Mouse (Mus musculus) midbrain, embryonic 14.5 days (tissue): Measurements from ENCODE around the gene Aicda. TPM values are rescaled to one million over a fixed set of nuclear protein-coding genes. Genes with fewer than 3 reads are reported as not detected.

Source experiments
- ATAC-seq: fragments of 200-750 bp; cut with Nextera tagmentation; 2 replicates; pipeline ENCODE4 v1.8.0; 2017; ENCODE audit warnings: moderate number of reproducible peaks, moderate library complexity; ENCODE audit not compliant: low FRiP score, low TSS enrichment
- DNase-seq: peaks from one replicate; pipeline ENCODE4 v3.0.0-alpha.2; 2015
- H3K27ac ChIP-seq: fragments of 300-500 bp; sonication (generic); replicated peaks from 2 replicates; pipeline ENCODE4 v1.5.1; 2014; ENCODE audit warnings: mild to moderate bottlenecking, low read depth, low read length, moderate library complexity
- H3K27me3 ChIP-seq: fragments of 300-500 bp; sonication (generic); 2 replicates; pipeline ENCODE4 v1.6.1; 2014; ENCODE audit warnings: low read length, control low read depth, mixed read lengths; ENCODE audit not compliant: control insufficient read depth, insufficient read depth
- H3K36me3 ChIP-seq: fragments of 300-500 bp; sonication (generic); 2 replicates; pipeline ENCODE4 v1.6.1; 2014; ENCODE audit warnings: low read length, control low read depth; ENCODE audit not compliant: control insufficient read depth, insufficient read depth
- H3K4me1 ChIP-seq: fragments of 300-500 bp; sonication (generic); 2 replicates; pipeline ENCODE4 v1.6.1; 2014; ENCODE audit warnings: mild to moderate bottlenecking, antibody characterized with exemption, low read length, control low read depth; ENCODE audit not compliant: control insufficient read depth, insufficient read depth
- H3K4me2 ChIP-seq: fragments of 300-500 bp; sonication (generic); 2 replicates; pipeline ENCODE4 v1.6.1; 2014; ENCODE audit warnings: mild to moderate bottlenecking, low read length, moderate library complexity
- H3K4me3 ChIP-seq: fragments of 300-500 bp; sonication (generic); replicated peaks from 2 replicates; pipeline ENCODE4 v1.5.1; 2014; ENCODE audit warnings: low read depth, low read length
- H3K9ac ChIP-seq: fragments of 300-500 bp; sonication (generic); replicated peaks from 2 replicates; pipeline ENCODE4 v1.6.1; 2014; ENCODE audit warnings: mild to moderate bottlenecking, low read length, moderate library complexity
- H3K9me3 ChIP-seq: fragments of 300-500 bp; sonication (generic); 2 replicates; pipeline ENCODE4 v1.6.1; 2016; ENCODE audit warnings: low read length, control low read depth, mixed read lengths; ENCODE audit not compliant: control insufficient read depth
- WGBS: fragments of 180-500 bp; shearing (Covaris S2); extraction: QIAGEN DNeasy Blood & Tissue Kit; methylation state at CpG from one replicate; pipeline ENCODE4 v1.1.7; 2014; 5-methylcytosine and 5-hydroxymethylcytosine counted together
- polyA plus RNA-seq: library from polyadenylated mRNA; unstranded; fragments of >200 nt; fragmentation: Nextera tagmentation; extraction: Ambion mirVana; gene quantifications from 2 replicates; pipeline ENCODE4 v1.2.1, GENCODE M21; 2014

Gene Aicda
- polyA plus RNA-seq, 1 experiment from 2014 or later: 0.95 TPM

DNA sequence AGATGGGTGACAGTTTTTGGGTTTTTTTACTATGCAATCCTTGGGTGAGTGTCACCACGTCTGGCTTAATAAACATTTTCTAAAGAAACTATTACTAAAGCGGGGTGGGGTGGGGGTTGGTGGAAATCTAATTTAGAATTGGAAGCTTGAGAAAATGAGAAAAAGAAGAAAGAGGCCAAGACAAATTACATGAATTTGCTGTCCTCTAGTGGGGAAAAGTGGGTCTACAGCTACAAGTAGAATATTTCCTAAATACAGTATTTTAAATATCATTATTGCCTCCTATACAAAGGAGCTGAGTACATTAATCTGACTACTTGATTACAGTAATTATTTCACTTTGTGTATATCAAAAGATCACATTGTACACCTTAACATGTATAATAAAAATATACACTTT, 34.2 kb upstream of the Aicda start:
- Histone ChIP-seq H3K4me2 (no peak overlapping the region), H3K27ac (no peak overlapping the region), H3K4me1 (no peaks in the 10 kb centered on the region), H3K27me3 (no peaks in the 10 kb centered on the region), H3K4me3 (no peak overlapping the region), H3K9me3 (no peaks in the 10 kb centered on the region), H3K9ac (no peak overlapping the region), H3K36me3 (no peaks in the 10 kb centered on the region)
- WGBS: 31% methylated on average over 2 of the region's 2 CpGs
- ATAC-seq (no peak), DNase-seq (peak; percentile 80)

DNA sequence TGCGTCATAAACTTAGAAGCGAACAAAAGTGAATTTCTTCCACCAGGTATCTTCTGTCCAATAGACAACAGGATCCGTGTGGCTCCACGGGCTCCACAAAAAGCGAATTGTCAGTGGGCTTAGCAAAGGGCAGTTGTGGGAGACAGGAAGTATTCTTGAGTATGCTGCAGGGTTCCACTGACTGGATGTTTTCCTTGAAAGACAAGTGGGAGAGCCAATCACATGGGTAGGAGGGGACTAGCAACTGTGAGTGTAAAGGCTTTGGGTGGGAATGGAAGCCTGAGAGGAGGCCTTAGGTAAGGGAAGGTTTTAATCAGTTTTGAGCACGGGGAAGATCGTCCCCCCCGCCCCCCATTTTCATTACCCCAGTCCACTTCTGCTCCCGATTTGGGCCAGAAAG, 31.0 kb upstream of the Aicda start:
- Histone ChIP-seq H3K27ac (no peak overlapping the region), H3K9ac (no peak overlapping the region), H3K4me2 (peak overlapping the region; percentile 27; the same call in 1 of the 2 replicates), H3K9me3 (no peaks in the 10 kb centered on the region), H3K36me3 (no peaks in the 10 kb centered on the region), H3K4me1 (no peaks in the 10 kb centered on the region), H3K27me3 (no peaks in the 10 kb centered on the region), H3K4me3 (no peak overlapping the region)
- peak; percentile 86 for ATAC-seq
- DNase-seq: peak; percentile 83
- whole genome bisulfite sequencing: 70% methylated on average over 9 of the region's 9 CpGs

DNA sequence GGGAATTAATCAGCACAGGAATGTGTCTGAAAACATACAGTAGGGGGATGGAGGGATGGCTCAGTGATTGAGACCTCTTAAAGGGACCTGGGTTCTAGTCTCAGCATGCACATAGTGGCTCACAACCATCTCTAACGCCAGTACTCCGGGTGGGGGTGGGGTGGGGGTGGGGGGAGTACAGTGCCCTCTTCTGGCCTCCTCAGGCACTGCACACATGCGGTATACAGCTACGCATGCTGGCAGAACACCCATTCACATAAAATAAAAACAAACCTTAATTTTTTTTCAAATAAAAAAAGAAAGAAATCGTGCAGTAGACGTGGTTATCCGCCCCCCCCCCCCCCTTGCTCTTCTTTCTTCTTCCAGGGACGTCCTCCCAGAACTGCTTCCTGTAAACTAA, 30.3 kb upstream of the Aicda start:
- Histone ChIP-seq H3K36me3 (no peaks in the 10 kb centered on the region), H3K9me3 (no peaks in the 10 kb centered on the region), H3K4me3 (no peak overlapping the region), H3K27ac (no peak overlapping the region), H3K4me1 (no peaks in the 10 kb centered on the region), H3K4me2 (no peak overlapping the region), H3K9ac (no peak overlapping the region), H3K27me3 (no peaks in the 10 kb centered on the region)
- 84% methylated on average over 8 of the region's 8 CpGs for WGBS
- ATAC-seq (no peak), DNase-seq (no peak)

DNA sequence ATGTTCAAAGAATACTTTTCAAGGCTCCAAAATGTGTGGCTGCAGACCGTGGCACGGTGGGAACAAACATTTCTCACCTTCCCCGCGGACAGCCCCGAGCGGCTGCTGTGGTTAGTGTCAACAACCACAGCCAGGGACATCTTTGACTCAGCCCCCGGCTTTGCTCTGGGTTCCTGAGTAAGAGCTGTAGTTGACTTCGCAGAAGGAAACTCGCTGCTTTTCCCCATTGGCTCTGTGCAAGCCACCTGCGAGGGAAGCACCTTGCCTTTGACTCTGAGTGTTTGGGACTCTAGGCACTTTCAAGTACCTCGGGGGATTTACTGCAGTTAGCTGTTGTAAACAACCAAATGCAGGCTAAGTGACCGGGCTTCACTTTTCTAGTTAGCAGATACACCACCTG, 26.0 kb upstream of the Aicda start:
- no peak for DNase-seq
- Histone ChIP-seq H3K9ac (no peak overlapping the region), H3K27ac (no peak overlapping the region), H3K4me3 (no peak overlapping the region), H3K4me2 (no peak overlapping the region), H3K27me3 (no peaks in the 10 kb centered on the region), H3K9me3 (no peaks in the 10 kb centered on the region), H3K4me1 (no peaks in the 10 kb centered on the region), H3K36me3 (no peaks in the 10 kb centered on the region)
- ATAC-seq: no peak
- 79% methylated on average over 12 of the region's 12 CpGs for WGBS

DNA sequence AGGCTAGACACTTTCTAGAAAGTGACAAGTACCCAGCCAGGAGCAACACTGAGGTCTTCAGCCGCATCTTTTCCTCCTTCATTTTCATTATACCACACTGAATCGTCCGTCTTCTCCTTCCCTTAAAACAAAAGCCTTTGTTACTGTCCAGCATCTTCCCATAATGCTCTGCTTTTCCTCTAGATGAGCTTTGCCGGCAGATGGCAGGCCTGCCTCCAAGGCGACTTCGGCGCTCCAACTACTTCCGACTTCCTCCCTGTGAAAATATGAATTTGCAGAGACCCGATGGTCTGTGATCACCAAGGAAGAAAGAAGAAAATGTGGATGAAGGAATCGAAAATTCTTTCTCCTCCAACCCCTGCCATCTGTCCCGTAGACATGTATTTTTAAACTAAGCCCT, 25.5 kb upstream of the Aicda start:
- H3K4me3 ChIP-seq: no peak overlapping the region
- ATAC-seq (no peak), DNase-seq (no peak)
- H3K9ac ChIP-seq: no peak overlapping the region
- no peaks in the 10 kb centered on the region for H3K9me3 ChIP-seq
- H3K4me1 ChIP-seq: no peaks in the 10 kb centered on the region
- no peak overlapping the region for H3K27ac ChIP-seq
- H3K36me3 ChIP-seq: no peaks in the 10 kb centered on the region
- no peak overlapping the region for H3K4me2 ChIP-seq
- 79% methylated on average over 11 of the region's 11 CpGs for WGBS
- H3K27me3 ChIP-seq: no peaks in the 10 kb centered on the region

DNA sequence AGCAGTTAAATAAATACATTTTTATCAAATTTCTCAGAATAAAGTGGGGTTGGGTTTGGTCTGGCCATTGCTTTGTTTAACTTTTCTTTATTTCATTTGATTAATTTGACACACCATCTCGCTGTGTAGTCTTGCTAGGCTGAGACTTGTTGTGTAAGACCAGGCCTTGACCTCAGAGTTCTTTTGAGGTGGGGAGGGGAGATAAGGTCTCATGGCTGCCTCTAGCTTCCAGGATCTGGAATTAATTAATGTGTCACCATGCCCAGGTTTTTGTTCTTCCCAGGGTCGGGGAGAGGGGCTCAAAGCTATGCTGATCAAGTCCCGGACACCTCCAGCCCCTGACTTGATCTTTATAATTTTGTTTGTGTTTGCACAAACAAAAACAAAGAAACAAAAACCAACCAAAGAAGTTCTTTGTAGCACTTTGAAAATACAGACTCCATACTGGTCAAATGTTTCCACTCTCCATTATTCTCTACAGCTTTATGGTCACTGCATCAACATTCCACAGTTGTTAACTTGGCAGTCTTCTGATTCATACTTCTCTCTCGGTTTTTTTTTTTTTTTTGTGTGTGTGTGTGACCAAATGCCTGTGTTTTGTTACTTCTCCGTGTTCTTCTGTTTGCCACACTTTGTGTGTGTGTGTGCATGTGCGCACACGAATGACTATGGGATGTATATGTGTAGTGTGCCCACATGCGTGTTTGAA, 22.0 kb upstream of the Aicda start:
- H3K27me3 ChIP-seq: no peaks in the 10 kb centered on the region
- no peak for DNase-seq
- no peak overlapping the region for H3K27ac ChIP-seq
- H3K9ac ChIP-seq: no peak overlapping the region
- no peaks in the 10 kb centered on the region for H3K4me1 ChIP-seq
- no peak for ATAC-seq
- no peaks in the 10 kb centered on the region for H3K36me3 ChIP-seq
- H3K4me2 ChIP-seq: no peak overlapping the region
- no peak overlapping the region for H3K4me3 ChIP-seq
- no peaks in the 10 kb centered on the region for H3K9me3 ChIP-seq
- 78% methylated on average over 8 of the region's 8 CpGs for WGBS

DNA sequence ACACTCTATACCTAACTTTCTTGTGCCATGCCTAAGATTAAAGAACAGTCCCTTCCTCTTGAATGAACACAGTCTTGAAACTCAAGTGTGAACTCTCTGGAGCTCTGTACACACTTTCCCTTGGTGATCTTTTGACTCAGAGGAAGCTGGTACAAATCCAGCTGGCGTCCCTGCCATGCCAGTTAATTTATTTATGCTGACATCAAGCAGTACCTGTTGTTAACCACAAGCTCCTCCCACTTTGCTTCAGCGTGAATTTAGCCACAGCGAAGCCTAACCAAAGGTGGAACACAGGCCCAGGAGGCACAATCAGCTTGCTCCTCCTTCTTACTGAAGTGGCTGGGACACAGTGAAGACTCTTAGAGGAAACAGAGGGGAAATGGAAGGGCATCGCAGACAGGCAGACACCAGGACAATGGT, 20.7 kb upstream of the Aicda start:
- H3K9me3 ChIP-seq: no peaks in the 10 kb centered on the region
- H3K36me3 ChIP-seq: no peaks in the 10 kb centered on the region
- no peaks in the 10 kb centered on the region for H3K27me3 ChIP-seq
- 7% methylated on average over 4 of the region's 4 CpGs for WGBS
- no peak overlapping the region for H3K27ac ChIP-seq
- H3K4me3 ChIP-seq: 0 out of 2 replicates have a peak overlapping the region, but pooled peaks have one; percentile 13
- ATAC-seq: peak; percentile 14; the same call in 1 of the 2 replicates
- H3K4me2 ChIP-seq: peak overlapping the region; percentile 35; the same call in 1 of the 2 replicates
- H3K4me1 ChIP-seq: no peaks in the 10 kb centered on the region
- peak; percentile 40 for DNase-seq
- no peak overlapping the region; the same call in 1 of the 2 replicates for H3K9ac ChIP-seq

DNA sequence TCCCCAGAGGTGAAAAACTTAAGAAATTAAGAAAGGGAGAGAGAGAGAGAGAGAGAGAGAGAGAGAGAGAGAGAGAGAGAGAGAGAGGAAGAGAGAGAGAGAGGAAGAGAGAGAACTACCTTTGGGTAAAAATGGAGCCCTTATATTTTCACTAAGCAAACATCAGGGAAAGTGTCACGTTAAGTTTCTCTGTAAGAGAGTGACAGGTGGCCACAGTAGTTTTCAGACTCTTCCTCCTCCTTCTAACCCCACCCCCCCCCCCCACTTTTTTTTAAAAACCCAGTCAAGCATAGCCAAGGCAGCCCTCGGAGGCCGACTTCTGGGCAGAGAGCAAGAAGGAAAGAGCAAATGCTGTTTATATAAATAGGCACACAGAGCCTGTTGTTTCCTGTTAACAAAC, 19.6 kb upstream of the Aicda start:
- ATAC-seq (no peak), DNase-seq (no peak)
- 7% methylated on average over 3 of the region's 3 CpGs for WGBS
- H3K27me3 ChIP-seq: no peaks in the 10 kb centered on the region
- no peak overlapping the region for H3K4me3 ChIP-seq
- no peak overlapping the region for H3K9ac ChIP-seq
- no peak overlapping the region for H3K27ac ChIP-seq
- no peaks in the 10 kb centered on the region for H3K4me1 ChIP-seq
- H3K4me2 ChIP-seq: no peak overlapping the region
- no peaks in the 10 kb centered on the region for H3K36me3 ChIP-seq
- no peaks in the 10 kb centered on the region for H3K9me3 ChIP-seq

DNA sequence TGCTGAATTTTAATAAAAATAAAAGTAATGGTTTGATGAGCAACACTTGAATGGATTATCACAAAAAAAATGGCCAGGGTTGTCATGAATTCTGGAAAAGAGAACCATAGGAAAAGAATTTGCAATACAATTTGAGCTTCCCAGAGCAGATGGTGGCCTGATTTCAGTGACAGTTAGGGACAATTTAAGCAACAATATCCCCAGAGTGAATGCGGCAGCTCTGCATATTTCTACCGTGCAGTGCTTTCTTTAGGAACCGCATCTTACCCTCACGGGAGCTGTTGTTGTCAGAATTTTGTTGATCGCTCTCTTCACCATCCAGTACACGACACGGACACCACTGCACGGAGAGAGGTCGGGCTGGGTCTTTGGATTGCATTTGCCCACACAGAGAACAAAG, 14.0 kb upstream of the Aicda start:
- no peak for DNase-seq
- no peak for ATAC-seq

More for the DNA sequence above, 14.0 kb upstream of the Aicda start:
- Histone ChIP-seq H3K4me2 (no peak overlapping the region), H3K4me1 (no peaks in the 10 kb centered on the region), H3K9me3 (no peaks in the 10 kb centered on the region), H3K27ac (no peak overlapping the region), H3K27me3 (no peaks in the 10 kb centered on the region), H3K4me3 (no peak overlapping the region), H3K36me3 (no peaks in the 10 kb centered on the region), H3K9ac (no peak overlapping the region)
- 67% methylated on average over 9 of the region's 9 CpGs for WGBS
